Mouse (Mus musculus) thymus, adult 18-20 months (tissue): Measurements from ENCODE around the gene Slc6a18.
"Not testable (repeated sequence)": the region's sequence is repeated elsewhere in the genome, so short reads cannot be mapped to it uniquely, and the experiment has no call there.

ENCODE experiments used
- DNase-seq, 2 experiments: peaks; one replicate each; pipeline ENCODE4 v3.0.0; 2022; ENCODE audit warnings: mixed read lengths in 2 of 2

Slc6a18 gene

DNA sequence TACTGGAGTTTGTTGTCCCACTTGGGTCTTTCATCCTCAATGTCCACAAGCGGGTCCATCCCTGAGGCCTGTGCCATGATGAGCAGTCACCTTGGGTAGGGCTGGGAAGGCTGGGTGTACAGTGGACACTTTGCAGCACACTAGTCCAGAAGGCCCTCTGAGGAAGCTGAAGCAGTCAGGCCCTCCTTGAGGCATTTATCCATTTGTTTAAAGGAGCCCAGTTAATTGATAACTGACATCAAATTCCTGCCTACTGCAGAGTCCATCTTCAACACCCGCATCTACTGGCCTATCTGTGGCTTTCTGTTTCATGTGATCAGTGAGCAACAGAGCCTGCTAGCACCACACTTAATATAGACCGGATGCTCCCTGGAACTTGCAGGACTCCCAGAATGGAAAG lies at the start of gene Slc6a18:
Gene Slc6a18 (minus strand): TSS at position 171 of the 400 bp plus-strand sequence.
- DNase-seq = no peak

DNA sequence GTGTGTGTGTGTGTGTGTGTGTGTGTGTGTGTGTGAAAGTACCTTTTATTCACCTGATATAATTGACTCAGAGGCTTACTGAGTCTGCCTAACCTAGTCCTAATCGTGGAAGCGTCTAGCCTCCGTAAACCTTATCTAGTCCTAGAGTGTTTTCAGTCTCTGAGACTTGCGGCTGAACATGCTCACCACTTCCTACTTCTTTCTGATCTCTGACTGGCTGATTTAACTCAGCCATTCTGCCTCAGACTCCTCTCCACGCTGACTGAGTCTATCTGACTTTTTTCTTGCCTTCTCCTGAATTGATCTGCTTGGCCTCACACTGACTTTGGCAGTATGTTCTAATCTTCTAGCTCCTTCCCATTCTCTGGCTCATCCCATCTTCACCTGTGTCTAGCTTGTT lies 47.5 kb upstream of the Slc6a18 start:
- no peak for DNase-seq

DNA sequence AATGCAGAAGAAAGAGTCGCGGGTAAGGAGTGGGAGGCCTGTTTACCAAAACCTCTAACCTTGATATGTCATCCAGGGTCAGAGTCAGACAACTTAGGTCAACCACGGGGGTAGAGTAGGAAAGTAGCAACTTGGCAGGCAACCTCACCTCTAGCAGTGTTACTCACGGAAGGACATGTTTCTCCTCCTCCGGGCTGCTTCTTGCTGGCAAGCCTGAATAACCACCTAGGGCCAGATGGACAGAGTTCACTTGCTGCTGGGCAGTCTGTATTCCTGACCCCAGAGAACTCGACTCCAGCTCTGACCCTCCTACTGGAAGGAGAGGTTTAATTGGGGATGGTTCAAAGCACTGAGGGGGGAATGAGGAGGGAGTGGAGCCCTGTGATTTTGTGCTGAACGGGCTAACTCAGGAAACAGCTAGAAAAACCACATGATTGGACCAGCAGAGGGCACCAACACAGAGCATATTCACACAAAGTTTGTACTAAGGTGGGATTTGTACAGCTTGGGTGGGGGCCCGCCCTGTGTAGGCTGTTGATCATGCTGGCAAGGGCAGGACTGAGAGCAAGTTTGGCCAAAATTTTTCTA lies 45.4 kb upstream of the Slc6a18 start:
- peak in 1 of 2 experiments; percentile 40 for DNase-seq

DNA sequence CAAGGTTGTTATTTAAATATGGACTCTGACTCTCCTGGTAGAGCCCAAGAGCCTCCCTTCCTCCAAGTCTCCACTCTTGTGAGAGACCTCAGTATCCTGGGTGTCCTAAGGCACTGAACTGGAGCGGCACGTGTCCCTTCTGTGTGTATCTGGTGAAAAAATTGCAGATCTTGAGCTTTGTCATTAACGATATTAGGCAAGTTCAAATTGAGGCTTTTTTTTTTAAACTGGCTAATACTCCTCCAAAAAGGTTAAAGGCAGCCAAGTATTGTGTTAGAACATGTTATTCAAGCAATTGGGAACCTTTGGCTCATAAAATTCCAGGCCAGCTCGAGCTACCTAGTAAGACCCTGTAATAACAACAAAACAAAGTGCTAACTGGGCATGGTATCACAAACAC lies 42.4 kb upstream of the Slc6a18 start:
- DNase-seq = no peak

DNA sequence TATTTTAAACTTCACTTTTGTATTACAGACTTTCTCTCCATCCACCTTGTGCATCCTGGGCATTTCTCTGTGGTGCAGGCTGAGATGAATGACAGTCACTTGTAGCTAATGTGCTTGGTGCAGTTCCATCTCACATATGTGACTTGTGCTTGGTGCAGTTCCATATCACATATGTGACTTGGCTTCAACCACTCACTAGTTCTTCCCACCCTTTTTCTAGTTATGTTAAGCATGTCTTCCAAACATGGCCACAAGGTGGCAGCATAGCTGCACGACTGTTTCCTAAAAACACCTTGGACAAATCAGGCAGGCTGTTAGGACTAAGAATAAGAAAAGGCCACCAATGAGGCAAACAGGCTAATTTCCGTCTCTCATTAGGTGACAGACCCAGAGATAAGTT lies 40.4 kb upstream of the Slc6a18 start:
- DNase-seq = peak in 1 of 2 experiments; percentile 66

DNA sequence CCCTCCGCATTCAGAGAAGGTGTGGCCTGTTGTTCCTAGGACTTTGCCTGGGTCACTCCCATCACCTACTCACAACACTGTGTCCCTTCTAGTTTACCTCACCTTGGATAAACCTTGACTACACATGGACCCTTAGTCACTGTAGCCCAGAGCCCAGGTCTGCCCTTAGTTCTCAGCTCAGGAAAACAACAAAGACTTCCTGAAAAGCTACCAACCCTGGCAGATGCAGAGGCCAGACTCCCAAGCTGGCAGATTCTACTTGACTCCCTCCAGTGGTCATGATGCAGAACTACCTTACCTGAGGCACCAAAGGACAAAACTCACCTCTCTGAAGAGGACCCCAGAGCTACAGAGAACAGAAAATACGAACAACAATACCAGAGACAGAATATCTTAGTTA lies 36.2 kb upstream of the Slc6a18 start:
- peak in 1 of 2 experiments; percentile 67 for DNase-seq

DNA sequence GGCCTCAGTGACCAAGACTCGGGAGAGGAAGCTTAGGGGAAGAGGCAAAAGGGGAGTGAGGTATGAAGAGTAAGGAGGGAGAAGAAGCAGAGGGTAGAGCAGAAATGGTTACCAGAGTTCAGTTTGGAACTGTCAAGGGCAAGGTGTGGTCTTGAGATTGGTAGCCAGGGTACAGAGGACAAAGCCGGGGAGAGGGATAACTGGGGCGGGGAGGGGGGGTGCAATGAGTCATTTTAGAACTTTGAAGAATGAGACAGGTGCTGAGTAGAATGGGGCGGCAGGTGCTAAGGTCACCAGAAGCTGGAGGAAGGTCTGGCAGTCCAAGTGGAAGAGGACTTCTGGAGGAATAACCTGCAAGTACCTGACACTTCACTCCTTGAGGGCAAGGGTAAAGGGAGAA lies 35.4 kb upstream of the Slc6a18 start:
- DNase-seq = no peak

DNA sequence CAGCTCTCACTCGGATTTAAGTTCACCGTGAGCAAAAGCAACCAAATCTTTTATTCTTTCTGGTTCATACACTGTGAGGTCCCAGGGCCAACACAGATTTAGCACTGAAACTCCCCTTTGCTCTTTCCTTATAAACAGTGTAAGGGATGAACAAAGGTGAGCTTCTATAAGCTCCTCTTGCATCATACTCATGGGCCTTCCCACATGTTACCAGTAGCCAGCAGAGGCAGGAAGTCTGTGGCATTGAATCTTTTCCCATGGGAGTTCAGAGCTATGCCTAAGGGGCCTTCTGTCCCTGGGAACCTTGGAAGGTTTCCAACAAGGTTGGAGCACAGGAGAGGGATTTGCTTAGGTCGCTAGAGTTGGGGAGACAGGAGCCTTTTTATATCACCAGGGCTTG lies 34.4 kb upstream of the Slc6a18 start:
- DNase-seq = no peak

DNA sequence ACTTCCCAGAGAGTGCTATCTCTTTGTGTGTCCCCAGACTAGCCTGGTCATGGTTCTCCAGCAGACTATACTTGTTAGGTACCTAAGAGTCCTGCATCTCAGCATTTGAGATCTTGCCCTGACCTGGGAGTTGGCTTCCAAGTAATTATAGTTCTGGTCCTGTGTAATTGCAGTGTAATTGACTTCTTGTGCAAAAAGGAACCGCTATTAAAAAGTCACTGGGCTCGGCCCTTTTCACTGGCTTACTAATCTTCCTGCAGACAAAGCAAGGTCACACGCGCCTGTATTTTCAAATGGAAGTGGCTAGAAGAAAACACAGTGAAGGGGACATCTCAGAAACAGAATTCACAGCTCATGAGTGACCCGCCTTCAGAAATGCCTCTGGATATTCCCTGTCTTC lies 34.0 kb upstream of the Slc6a18 start:
- no peak for DNase-seq

DNA sequence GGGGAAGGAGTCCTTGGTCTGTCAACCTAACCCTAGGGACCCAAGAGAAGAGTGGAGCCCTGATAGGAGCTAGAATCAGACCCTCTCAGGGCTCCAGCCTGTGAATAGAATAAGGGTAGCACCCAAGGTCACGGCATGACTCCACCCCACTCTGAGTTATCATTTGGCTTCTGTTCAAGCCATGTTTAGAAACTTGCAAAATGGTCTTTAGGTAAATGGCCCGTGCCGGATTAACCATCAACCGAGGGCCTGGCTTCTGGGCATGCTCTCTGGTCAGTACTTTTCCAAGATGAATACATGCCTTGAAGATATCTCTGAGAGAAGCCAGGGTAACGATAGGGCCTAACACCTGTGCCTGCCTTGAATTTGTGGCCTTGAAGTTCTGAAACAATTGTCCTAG lies 33.4 kb upstream of the Slc6a18 start:
- DNase-seq = no peak

DNA sequence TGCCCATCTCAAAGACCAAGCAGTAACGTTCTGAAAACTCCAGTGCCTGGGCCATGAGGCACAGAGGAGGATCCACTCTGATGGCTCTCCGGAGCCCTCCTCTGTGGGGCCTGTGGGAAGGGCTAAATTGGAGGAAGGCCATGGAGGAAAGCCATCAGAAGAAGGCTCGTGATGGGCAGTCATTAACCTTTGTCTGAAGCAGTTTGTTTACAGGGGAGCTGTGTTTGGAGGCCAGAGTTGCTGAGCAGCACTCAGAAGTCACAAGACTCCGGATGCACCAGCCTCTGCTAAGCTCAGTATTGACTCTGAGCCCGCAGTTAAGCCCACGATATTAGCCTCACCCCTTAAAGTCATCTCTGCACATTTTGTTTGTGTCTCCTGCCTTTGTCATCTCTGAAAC lies 31.7 kb upstream of the Slc6a18 start:
- no peak for DNase-seq

DNA sequence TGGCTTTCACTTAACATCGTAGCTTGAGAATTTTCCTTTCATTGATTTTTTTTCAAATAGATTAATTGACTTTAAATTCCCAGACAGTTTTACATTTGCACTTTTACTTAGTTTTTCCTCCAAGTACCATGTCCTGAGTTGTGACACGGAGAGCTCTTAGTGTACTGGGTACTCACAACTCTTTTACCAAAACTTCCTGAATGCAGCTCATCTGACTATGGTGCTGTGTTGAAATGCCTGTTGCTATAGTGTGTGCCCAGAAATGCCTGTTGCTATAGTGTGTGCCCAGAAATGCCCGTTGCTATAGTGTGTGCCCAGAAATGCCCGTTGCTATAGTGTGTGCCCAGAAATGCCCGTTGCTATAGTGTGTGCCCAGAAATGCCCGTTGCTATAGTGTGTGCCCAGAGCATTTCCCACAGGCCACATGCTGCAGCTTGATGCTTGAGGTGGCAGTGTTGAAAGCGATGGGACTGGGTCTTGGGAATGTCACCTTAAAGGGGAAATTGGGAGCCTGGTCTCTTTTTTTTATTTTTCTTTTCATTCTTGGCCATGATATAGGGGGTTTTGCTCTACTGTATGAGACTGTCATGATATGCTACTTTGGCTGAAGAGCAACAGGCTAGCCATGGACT lies 27.0 kb upstream of the Slc6a18 start, which contains the start of gene Slc6a19:
Gene Slc6a19 (minus strand): TSS at position 172 of the 632 bp plus-strand sequence.
- no peak for DNase-seq

DNA sequence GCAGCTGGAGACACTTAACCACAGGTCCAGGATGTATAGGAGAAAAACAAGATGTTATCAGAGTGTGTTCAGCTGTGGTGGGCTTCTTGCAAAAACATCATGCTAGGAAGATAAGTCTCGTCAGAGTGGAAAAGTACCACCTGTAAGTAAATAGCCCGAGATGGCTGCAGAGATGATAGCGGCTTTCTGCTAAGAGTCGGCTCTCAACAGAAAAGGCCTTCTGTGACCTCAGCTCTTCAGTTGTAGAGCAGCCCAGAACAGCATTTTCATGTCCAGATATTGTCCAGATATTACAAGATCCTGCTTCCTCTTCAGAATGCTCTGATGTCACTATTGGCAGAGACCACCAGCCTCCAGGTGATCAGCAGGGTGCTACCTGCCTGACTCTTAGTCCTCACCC lies 25.7 kb upstream of the Slc6a18 start:
- not testable (repeated sequence) for DNase-seq

DNA sequence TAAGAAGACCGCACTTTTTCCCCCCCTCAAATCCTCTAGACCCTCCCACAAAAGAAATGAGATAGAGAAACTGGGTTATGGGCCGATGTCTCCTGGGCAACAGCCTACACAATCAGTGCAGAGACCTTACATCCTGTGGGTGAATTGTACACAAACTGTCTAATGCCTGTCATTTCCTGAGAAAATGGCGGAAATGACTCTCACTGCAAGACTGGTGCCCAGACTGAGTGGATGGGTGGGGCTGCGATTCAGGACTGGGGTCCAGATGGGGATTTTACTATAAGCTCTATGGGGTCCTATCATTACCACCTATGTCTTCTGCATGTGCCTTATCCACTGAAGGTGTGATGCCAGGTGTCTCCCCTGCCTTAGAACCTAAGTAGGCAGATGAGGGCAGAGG lies 25.0 kb upstream of the Slc6a18 start:
- peak in 1 of 2 experiments; percentile 72 for DNase-seq

DNA sequence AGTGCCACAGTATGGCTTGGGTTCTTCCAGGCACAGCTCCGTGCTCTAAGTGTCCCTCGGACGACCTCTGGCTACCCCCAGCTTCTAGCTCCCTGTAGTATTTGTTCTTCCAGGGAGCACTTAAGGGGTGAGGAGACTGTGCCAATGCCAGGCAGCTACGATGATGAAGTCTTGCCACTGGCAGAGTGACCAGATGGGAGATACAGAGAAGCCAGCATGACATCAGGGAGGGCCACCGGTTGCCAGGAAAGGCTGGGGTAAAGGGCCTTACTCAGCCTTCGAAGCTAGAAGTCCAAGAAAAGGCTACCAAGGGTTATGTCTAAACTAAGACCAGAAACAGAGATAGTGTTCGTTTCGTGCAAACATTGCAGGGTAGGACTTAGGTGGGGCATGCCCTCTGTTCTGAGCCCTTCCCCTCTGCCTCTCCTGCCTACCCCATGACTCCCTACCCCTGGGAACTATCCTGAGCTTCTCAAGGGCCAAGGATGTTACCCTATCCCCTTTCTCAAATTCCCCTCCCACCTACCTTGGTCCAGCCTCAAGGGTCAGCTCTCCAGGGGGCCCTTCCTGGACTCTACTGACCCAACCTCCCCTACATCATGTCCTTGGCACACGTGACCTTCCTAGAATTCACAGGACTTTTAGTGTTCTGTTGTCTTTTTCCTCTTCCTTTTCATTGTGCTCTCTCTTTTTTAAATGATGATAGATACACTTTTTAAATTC lies 23.5 kb upstream of the Slc6a18 start:
- no peak for DNase-seq

DNA sequence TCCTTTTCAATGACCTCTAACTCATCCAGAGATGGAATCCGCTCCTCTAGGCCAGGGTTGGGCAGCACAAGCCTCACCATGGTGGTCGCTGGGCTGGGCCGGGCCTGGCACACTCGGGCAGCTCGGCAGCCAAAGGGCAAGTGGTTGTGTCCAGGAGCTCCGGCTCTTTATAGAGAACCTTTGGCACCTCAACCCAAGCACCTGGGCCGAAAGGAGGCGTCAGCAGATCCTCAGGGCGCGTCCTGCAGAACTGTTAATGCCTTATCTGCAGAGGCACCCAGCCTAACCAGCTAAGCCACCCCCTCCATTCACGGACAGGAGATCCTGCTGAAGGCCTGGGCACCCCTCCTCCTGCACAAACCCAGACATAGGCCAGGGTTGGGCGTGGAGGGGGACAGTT lies 22.7 kb upstream of the Slc6a18 start:
- no peak for DNase-seq

DNA sequence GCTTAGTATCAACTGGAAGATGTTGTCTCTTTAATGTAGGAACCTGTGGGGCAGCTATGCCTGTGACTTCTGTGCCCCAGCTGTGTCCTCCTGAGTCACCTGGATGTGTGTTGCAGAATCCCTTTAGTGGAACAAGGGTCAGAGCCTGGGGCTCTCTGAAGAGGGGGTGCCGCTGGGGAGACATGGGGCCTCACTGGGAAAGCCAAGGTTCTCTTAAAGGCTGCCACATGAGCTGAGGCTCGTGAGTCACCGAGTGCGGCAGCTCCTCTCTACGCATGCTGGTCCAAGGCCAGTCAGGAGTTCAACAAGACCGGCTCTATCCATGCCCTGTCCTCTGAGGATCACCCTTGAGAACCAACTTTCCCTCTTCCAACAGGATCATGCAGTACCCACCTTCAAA lies 21.9 kb upstream of the Slc6a18 start:
- DNase-seq = no peak

DNA sequence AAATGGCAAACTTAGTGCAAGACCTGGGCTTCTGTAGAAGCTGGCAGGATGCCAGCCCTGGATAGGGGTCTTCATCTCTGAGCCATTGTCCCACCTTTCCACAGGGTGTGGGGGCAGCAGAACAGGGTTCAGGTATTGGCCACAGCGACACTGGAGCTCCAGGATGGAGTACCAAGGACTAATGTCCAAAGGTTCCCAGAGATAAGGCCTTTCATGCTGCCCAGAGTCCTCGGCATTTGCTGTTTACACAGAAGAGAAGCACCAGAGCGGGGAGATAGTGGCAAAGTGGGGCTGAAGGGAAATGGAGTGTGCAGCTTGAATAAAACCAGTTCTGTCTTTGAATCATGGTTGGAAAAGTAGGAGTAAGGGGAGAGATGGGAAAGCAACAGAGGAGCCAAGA lies 18.7 kb upstream of the Slc6a18 start:
- DNase-seq = no peak

DNA sequence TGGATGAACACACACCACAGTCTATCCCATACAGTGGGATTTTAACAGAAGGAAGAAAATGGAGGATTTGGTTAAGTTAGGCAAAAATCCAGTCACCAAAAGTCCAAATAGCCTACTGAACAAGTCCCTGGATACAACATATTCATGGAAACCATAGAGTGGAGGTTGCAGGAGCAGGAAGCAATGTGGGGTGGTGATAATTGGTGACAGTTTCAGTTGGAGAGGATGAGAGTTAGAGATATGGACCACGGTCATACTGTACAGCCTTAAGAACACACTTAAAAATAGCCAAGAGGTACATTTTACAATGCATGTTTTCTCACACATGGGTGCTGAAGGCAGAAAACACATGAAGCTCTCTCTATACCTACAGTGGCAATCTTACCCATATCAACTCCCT lies 17.1 kb upstream of the Slc6a18 start:
- DNase-seq = no peak

DNA sequence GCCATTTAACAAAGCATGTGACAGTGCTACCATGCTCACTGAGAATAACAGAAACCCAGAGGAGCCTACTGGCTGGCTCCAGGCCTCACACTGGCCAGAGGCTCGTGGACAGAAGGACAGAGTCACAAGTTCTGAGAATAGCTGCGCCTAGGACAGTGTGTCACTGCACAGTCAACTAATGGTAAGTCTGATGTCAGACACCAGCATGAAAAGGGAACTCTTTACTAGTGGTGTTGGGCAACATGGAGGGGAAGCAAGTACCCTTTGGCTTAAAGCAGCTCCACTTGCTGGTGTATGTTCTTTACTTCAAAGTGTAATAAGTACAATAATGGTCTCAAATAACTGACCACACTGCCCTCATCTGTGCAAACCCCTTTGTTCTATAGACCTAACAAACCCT lies 15.5 kb upstream of the Slc6a18 start:
- DNase-seq = no peak

DNA sequence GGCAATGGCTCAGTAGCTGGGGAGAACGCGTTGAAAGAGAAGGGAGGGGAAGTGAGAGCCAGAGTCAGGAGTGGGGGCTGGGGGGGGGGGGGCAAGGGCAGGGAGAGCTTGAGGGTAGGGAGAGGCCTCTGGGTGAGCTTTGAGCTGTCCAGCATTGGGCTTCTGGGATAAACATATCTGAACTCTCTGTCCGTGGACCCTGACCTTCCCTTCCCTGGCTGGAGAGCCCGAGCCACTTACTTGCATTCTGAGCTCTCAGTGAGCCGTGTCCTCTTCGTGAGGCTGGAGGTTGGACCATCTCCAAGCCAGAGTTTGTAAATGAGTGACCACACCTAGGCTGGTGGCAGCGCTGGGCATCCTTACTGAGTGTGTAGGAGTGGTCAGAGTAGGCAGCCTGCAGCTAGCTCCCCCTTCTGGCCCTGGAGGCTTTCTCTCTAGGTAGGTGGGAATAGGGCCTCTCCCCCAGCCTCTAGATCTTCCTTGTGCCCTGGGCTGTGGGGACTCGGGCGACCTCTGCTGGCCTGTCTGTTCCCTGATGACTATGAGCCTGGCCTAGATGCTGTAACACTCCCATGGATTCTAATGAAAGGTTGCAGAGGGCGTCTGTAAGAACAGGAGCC lies 14.5 kb upstream of the Slc6a18 start:
- peak; percentile 75 to 85 for DNase-seq

DNA sequence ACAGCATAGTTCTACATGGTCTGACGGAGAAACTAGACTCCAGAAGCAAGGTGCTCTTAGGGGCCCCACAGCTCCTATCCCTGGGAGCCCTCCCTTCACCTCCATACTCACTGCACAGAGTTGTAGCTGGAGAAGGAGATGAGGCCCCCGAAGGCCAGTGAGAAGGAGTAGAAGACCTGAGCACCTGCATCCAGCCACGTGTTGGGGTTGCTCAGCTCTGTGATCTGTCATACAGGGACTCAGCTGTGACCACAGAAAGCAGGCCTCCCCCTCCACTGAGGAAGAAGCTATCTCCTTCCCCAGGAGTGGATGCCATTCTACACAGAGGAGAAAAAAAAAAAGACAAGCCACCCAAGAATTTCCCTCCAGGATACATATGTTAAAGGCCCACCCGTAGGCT lies 11.1 kb upstream of the Slc6a18 start:
- peak; percentile 66 to 82 for DNase-seq

DNA sequence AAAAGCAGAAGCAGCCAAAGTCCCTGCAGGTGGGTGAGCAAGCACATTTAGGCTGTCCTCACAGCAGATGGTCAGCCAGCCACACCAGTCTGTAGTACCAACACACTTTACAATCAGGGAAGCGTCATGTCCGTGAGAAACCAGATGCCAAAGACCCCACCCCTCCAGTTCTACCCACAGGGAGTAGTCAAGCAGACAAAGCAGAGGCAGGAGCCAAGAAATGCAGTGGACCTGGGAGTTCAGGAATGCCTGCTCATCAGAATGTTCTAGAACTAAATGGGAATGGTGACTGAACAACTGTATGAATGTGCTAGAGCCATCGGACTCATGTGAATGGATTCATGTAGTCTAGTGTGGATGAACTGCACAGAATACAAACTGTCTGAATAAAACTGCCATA lies 9.8 kb upstream of the Slc6a18 start:
- DNase-seq = no peak

DNA sequence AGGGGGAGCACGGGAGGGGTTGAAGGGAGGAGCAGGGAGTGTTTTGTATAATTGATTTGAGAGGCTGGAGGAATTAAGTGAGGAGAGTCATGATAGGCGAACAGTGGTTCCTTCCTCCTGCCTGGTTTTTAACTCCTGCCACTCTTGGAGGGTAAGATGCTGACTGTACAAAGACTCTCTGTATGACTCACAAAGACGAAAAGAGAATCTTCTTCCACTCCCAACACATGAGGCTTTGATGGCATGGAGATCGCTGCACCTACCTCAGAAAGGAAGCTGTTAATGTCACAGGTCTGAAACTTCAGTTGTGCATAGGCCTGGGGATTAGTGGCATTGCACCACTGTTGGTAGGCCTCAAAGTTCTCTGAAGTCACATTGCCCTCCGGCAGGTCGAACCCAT lies 7.7 kb upstream of the Slc6a18 start:
- no peak for DNase-seq
